Mouse (Mus musculus): ENCODE measurements around the gene Zdhhc4. TPM values are rescaled to one million over a fixed set of nuclear protein-coding genes. Genes with fewer than 3 reads are reported as not detected.
A peak's percentile ranks its signal among the peaks of the same experiment; 100 is the strongest.

Zdhhc4 gene
- total RNA-seq (2021): 10 to 100 TPM; 24.0 to 29.4 TPM

GRCm38 (mm10) chr5:143328690-143329495 is at the start of gene Zdhhc4:
Gene Zdhhc4 (minus strand): TSS chr5:143329256.
- intact Hi-C loops (cut with DNase I): no loop called here
- peak; percentile 94 to 97 for DNase-seq

GRCm38 (mm10) chr5:143376156-143376555 is 47.1 kb upstream of the Zdhhc4 start:
- no peak for DNase-seq
- intact Hi-C loops (cut with DNase I): loop anchor here (5.0 kb wide), 1 partner anchor 46 kb away; no protein-coding TSS in a partner anchor

- intact Hi-C loops (cut with DNase I): loop anchor here (5.0 kb wide), 1 partner anchor 47 kb away; no protein-coding TSS in a partner anchor
- DNase-seq: peak; percentile 50 to 75
Measured at GRCm38 (mm10) chr5:143375242-143375641, 46.2 kb upstream of the Zdhhc4 start.

- DNase-seq: no peak
- intact Hi-C loops (cut with DNase I): no loop called here
Measured at GRCm38 (mm10) chr5:143372818-143373217, 43.8 kb upstream of the Zdhhc4 start.

GRCm38 (mm10) chr5:143371146-143371510 is 42.1 kb upstream of the Zdhhc4 start:
- DNase-seq: no peak
- intact Hi-C loops (cut with DNase I): no loop called here

GRCm38 (mm10) chr5:143370416-143371145 is 41.5 kb upstream of the Zdhhc4 start:
- no peak for DNase-seq
- intact Hi-C loops (cut with DNase I): no loop called here

- intact Hi-C loops (cut with DNase I): no loop called here
Measured at GRCm38 (mm10) chr5:143369611-143370255, 40.7 kb upstream of the Zdhhc4 start.

GRCm38 (mm10) chr5:143367931-143368330 is 38.9 kb upstream of the Zdhhc4 start:
- intact Hi-C loops (cut with DNase I): no loop called here
- no peak for DNase-seq

More at GRCm38 (mm10) chr5:143369611-143370255, 40.7 kb upstream of the Zdhhc4 start:
- DNase-seq: no peak

GRCm38 (mm10) chr5:143363678-143364615 is 34.9 kb upstream of the Zdhhc4 start:
- intact Hi-C loops (cut with DNase I): no loop called here
- no peak for DNase-seq

- no peak for DNase-seq
- intact Hi-C loops (cut with DNase I): no loop called here
Measured at GRCm38 (mm10) chr5:143361428-143361827, 32.4 kb upstream of the Zdhhc4 start.

- intact Hi-C loops (cut with DNase I): no loop called here
- no peak for DNase-seq
Measured at GRCm38 (mm10) chr5:143360000-143360399, 30.9 kb upstream of the Zdhhc4 start.

GRCm38 (mm10) chr5:143359263-143359662 is 30.2 kb upstream of the Zdhhc4 start:
- intact Hi-C loops (cut with DNase I): no loop called here
- no peak for DNase-seq

GRCm38 (mm10) chr5:143357564-143357963 is 28.5 kb upstream of the Zdhhc4 start:
- intact Hi-C loops (cut with DNase I): no loop called here

GRCm38 (mm10) chr5:143356686-143357388 is 27.8 kb upstream of the Zdhhc4 start, which contains the start of gene Grid2ip:
Gene Grid2ip (plus strand): TSS chr5:143357338.
- intact Hi-C loops (cut with DNase I): no loop called here
- DNase-seq: no peak

More at GRCm38 (mm10) chr5:143357564-143357963, 28.5 kb upstream of the Zdhhc4 start:
- DNase-seq: no peak

GRCm38 (mm10) chr5:143356017-143356416 is 27.0 kb upstream of the Zdhhc4 start:
- no peak for DNase-seq
- intact Hi-C loops (cut with DNase I): no loop called here

- DNase-seq: no peak
- intact Hi-C loops (cut with DNase I): no loop called here
Measured at GRCm38 (mm10) chr5:143346367-143346766, 17.3 kb upstream of the Zdhhc4 start.

- intact Hi-C loops (cut with DNase I): no loop called here
- no peak for DNase-seq
Measured at GRCm38 (mm10) chr5:143339603-143340002, 10.5 kb upstream of the Zdhhc4 start.

GRCm38 (mm10) chr5:143336559-143336958 is 7.5 kb upstream of the Zdhhc4 start:
- intact Hi-C loops (cut with DNase I): no loop called here
- no peak for DNase-seq

- DNase-seq: no peak
- intact Hi-C loops (cut with DNase I): no loop called here
Measured at GRCm38 (mm10) chr5:143335089-143335460, 6.0 kb upstream of the Zdhhc4 start.
